Mouse (Mus musculus): ENCODE data around the gene Lefty2.

DNA sequence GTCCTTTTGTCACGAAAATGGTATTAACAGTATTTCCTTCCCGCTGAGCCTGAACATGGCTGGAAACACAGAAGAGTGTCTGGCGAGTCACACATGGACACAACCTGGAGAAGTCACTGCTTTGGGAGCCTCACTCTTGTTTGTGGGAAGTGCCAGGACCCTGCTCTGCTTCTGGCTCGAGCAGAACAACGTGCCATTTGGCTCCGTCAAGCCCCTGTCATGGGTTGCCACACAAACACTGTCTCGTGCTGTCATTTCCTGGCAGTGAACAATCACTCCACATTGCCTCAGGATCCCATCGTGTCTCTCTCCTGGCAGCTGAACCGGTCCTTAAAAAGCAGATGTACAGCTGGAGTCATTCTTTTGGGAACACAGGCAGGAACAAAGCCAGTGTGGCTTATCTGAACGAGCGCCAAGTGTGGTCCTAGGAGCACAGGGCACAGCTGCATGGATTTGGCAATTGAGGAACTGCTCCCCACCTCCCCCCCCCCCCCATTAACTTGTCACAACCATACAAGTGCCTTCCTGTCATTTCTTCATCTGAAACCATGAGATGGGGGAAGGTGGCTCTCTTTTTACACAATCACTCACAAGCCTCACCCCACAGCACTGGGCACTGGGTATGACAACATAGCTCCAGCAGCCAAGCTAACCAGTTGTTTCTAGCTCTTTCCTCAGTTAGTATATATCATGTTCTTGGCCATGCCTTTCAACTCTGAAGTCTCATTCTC lies 44.2 kb upstream of the Lefty2 start:
- peak; percentile 78; the same call in 1 of the 2 replicates for TF ChIP-seq POLR2A (IDR thresholded peaks at IDR 0.05; ENCODE audit: borderline replicate concordance, extremely low read depth, low read depth, low read length)
- no peak for TF ChIP-seq CTCF (IDR thresholded peaks at IDR 0.05; ENCODE audit: insufficient read depth, low read length)

Data from lung, adult 2 months (tissue).